Mouse (Mus musculus) heart, embryonic 15.5 days (tissue): ENCODE results near the gene Pitpnm1. TPM values are rescaled to one million over a fixed set of nuclear protein-coding genes. Genes with fewer than 3 reads are reported as not detected.
"Not testable (repeated sequence)": the region's sequence is repeated elsewhere in the genome, so short reads cannot be mapped to it uniquely, and the experiment has no call there.

ENCODE experiments used
- ATAC-seq: fragments of 200-750 bp; cut with Nextera tagmentation; replicated peaks from 2 replicates; pipeline ENCODE4 v1.8.0; 2017; ENCODE audit warnings: low read depth, moderate TSS enrichment; ENCODE audit not compliant: insufficient number of reproducible peaks, insufficient read depth, low FRiP score
- H3K27ac ChIP-seq: fragments of 300-500 bp; sonication (generic); 2 replicates; pipeline ENCODE4 v1.5.1; 2015; ENCODE audit warnings: mild to moderate bottlenecking, inconsistent platforms
- H3K27me3 ChIP-seq: fragments of 300-500 bp; sonication (generic); 2 replicates; pipeline ENCODE4 v1.6.1; 2015; ENCODE audit warnings: inconsistent platforms
- H3K36me3 ChIP-seq: fragments of 300-500 bp; sonication (generic); 2 replicates; pipeline ENCODE4 v1.6.1; 2015; ENCODE audit warnings: mild to moderate bottlenecking, inconsistent platforms
- H3K4me1 ChIP-seq: fragments of 300-500 bp; sonication (generic); replicated peaks from 2 replicates; pipeline ENCODE4 v1.6.1; 2015; ENCODE audit warnings: inconsistent platforms
- H3K4me2 ChIP-seq: fragments of 300-500 bp; sonication (generic); 2 replicates; pipeline ENCODE4 v1.6.1; 2015; ENCODE audit warnings: inconsistent platforms, mild to moderate bottlenecking, moderate library complexity
- H3K4me3 ChIP-seq: fragments of 300-500 bp; sonication (generic); 2 replicates; pipeline ENCODE4 v1.5.1; 2015; ENCODE audit warnings: mild to moderate bottlenecking, inconsistent platforms
- H3K9ac ChIP-seq: fragments of 300-500 bp; sonication (generic); 2 replicates; pipeline ENCODE4 v1.6.1; 2015; ENCODE audit warnings: mild to moderate bottlenecking, inconsistent platforms
- H3K9me3 ChIP-seq: fragments of 300-500 bp; sonication (generic); replicated peaks from 2 replicates; pipeline ENCODE4 v1.6.1; 2016; ENCODE audit warnings: inconsistent platforms
- WGBS: fragments of 180-500 bp; shearing (Covaris S2); methylation state at CpG from one replicate; pipeline ENCODE4 v1.1.7; 2015; ENCODE audit warnings: mixed read lengths; 5-methylcytosine and 5-hydroxymethylcytosine counted together
- polyA plus RNA-seq: library from polyadenylated mRNA; unstranded; fragments of >200 nt; fragmentation: Nextera tagmentation; extraction: Ambion mirVana; gene quantifications from 2 replicates; pipeline ENCODE4 v1.2.1, GENCODE M21; 2015

Gene Pitpnm1
- polyA plus RNA-seq, 1 experiment from 2014 or later = 17.2 TPM

DNA sequence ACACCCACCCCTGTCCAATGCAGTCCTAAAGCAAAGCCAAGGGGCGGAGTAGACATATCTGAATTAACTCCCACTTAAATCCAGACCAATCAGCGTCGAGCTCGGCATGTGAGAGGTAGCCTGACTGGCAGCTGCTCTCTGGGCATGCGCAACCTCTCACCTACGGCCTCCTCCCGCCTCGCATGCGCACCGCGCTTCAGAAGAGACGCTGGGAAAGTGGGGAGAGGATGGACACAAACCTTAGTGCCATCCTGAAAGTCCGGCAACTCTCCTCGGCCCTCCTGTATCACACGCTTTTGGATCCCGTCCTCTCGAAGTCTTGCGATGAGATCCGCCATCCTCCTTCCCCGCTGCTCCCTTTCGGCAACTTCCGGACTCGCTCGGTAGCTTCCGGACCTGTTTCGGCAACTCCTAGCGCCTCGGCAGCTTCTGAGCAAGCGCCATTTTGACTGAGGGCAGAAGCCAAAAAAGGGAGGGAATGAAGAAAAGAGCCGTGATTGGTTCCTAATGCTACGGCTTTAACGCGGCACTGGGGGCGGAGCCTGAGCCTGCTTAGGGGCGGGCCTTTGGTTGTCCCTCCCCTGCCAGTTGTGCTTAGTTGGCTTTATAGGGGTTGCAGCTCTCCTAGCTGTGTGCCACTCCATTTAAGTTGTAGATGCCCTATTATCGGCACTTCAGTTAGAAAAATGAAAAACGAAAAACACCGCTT, 21.5 kb downstream of the Pitpnm1 start:
- H3K4me2 ChIP-seq = peak overlapping the region; percentile 65
- peak; percentile 70 for ATAC-seq
- 2% methylated on average over 38 of the region's 38 CpGs for WGBS
- peaks cover 13% of the 10 kb centered on the region for H3K4me1 ChIP-seq
- H3K27ac ChIP-seq = peak overlapping the region; percentile 81
- H3K36me3 ChIP-seq = peaks cover 14% of the 10 kb centered on the region; the same call in 1 of the 2 replicates
- peak overlapping the region; percentile 57 for H3K4me3 ChIP-seq
- H3K9me3 ChIP-seq = no peaks in the 10 kb centered on the region
- H3K9ac ChIP-seq = peak overlapping the region; percentile 55
- H3K27me3 ChIP-seq = no peaks in the 10 kb centered on the region

DNA sequence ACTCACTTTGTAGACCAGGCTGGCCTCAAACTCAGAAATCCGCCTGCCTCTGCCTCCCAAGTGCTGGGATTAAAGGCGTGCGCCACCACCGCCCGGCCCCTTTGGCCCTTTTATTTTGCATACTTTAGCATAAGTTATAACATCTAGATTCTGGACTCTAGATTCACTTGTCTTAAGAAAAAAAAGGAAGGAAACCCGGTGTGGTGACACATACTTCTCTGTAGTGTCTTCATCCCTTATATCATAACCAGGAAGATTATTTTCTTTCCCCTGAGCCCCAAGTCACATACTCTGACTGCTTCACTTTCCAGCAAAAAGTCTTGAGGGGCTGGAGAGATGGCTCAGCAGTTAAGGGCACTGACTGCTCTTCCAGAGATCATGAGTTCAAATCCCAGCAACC, 22.1 kb downstream of the Pitpnm1 start:
- H3K9me3 ChIP-seq, H3K9ac ChIP-seq, ATAC-seq, H3K27me3 ChIP-seq, H3K27ac ChIP-seq: not testable (repeated sequence)
- peak overlapping the region; percentile 57; the same call in 1 of the 2 replicates for H3K4me3 ChIP-seq
- H3K4me2 ChIP-seq = peak overlapping the region; percentile 65
- H3K36me3 ChIP-seq = peaks cover 12% of the 10 kb centered on the region; the same call in 1 of the 2 replicates
- 57% methylated on average over 6 of the region's 6 CpGs for WGBS
- H3K4me1 ChIP-seq = peaks cover 19% of the 10 kb centered on the region

DNA sequence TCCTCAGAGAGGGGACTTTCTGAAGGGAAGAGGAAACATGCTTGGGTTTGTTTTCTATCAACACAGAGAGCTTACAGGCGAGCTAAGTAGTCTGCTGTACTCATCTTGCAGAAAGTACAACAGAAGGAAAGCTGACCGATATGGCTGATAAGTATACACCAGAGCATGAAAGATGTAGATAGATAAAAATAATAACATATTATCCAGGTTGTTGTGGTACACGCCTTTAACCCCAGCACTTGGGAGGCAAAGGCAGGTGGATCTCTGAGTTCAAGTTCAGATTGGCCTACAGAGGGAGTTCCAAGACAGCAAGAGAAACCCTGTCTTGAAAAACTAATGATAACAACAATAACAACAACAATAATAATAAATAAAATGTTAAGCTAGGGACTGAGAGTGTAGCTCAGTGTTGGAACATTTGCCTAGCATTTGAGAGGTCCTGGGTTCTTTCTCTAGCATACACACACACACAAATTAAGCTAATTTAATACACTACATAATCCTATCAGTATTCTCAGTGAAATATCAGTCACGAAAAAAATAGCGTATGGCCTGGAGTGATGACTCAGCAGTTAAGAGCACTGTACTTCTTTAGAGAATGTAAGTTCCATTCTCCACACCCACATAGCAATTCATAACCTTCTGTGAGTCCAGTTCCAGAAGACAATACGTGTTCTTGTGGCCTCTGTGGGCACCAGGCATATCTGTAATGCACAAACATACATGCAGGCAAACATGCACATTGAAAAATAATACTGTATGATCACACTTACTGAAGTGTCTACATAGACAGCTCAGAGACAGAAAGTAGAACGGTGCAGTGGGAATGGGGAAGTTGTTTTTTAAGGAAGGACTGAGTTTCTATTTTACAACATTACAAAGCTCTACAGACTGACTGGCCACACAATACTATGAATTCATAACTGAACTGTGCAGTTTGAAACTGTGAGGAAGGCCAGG, 22.9 kb downstream of the Pitpnm1 start:
- no peak overlapping the region for H3K4me2 ChIP-seq

DNA sequence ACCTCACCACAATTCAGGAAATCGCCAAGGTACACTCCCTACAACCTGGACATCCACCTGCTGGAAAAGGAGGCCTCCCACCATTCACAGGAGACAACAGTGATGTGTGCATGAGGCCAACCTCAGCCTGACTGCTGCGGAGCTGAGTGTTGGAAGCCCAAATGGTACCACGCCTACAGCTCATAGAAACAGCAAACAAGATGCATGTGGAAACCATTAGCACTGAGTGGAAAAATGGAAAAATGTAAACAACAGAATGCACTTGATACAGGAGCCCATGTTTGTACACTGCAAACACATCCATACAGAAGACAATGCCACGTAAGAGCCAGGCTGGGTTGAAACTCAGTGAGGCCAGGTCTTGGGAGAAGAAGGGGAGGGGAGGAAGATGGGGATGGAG, 24.6 kb downstream of the Pitpnm1 start:
- Histone ChIP-seq H3K4me3 (no peak overlapping the region), H3K9me3 (no peaks in the 10 kb centered on the region), H3K36me3 (peaks cover 17% of the 10 kb centered on the region), H3K27ac (no peak overlapping the region), H3K9ac (no peak overlapping the region), H3K4me1 (peaks cover 27% of the 10 kb centered on the region), H3K4me2 (no peak overlapping the region), H3K27me3 (no peaks in the 10 kb centered on the region)
- 85% methylated on average over 4 of the region's 4 CpGs for WGBS
- ATAC-seq = no peak

More for the DNA sequence above, 22.9 kb downstream of the Pitpnm1 start:
- no peaks in the 10 kb centered on the region for H3K27me3 ChIP-seq
- no peaks in the 10 kb centered on the region for H3K9me3 ChIP-seq
- no peak overlapping the region for H3K27ac ChIP-seq
- peaks cover 6% of the 10 kb centered on the region; the same call in 1 of the 2 replicates for H3K36me3 ChIP-seq
- 80% methylated on average over 7 of the region's 7 CpGs for WGBS
- H3K4me1 ChIP-seq = peaks cover 27% of the 10 kb centered on the region
- no peak overlapping the region for H3K4me3 ChIP-seq
- no peak for ATAC-seq
- no peak overlapping the region for H3K9ac ChIP-seq

DNA sequence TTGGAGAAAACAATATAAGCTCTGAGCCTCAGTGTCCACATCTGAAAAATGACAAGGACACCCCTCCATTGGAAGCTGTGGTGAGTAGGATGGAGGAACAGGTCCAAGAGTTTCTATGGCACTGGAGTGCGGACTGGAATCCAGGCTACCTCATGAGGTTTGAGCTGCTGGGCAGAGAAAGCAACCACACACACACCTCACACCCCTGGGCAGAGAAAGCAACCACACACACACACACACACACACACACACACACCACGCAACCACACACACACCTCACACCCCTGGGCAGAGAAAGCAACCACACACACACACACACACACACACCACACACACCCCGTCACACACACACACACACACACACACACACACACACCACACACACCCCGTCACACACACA, 25.5 kb downstream of the Pitpnm1 start:
- H3K36me3 ChIP-seq = peaks cover 23% of the 10 kb centered on the region
- peak overlapping the region; percentile 1; the same call in 1 of the 2 replicates for H3K9ac ChIP-seq
- 17% methylated on average over 3 of the region's 4 CpGs for WGBS
- H3K9me3 ChIP-seq, H3K27me3 ChIP-seq: not testable (repeated sequence)
- peak; percentile 3 for ATAC-seq
- H3K4me3 ChIP-seq = peak overlapping the region; percentile 82
- H3K27ac ChIP-seq = peak overlapping the region; percentile 44; the same call in 1 of the 2 replicates
- H3K4me1 ChIP-seq = peaks cover 29% of the 10 kb centered on the region
- H3K4me2 ChIP-seq = peak overlapping the region; percentile 58

DNA sequence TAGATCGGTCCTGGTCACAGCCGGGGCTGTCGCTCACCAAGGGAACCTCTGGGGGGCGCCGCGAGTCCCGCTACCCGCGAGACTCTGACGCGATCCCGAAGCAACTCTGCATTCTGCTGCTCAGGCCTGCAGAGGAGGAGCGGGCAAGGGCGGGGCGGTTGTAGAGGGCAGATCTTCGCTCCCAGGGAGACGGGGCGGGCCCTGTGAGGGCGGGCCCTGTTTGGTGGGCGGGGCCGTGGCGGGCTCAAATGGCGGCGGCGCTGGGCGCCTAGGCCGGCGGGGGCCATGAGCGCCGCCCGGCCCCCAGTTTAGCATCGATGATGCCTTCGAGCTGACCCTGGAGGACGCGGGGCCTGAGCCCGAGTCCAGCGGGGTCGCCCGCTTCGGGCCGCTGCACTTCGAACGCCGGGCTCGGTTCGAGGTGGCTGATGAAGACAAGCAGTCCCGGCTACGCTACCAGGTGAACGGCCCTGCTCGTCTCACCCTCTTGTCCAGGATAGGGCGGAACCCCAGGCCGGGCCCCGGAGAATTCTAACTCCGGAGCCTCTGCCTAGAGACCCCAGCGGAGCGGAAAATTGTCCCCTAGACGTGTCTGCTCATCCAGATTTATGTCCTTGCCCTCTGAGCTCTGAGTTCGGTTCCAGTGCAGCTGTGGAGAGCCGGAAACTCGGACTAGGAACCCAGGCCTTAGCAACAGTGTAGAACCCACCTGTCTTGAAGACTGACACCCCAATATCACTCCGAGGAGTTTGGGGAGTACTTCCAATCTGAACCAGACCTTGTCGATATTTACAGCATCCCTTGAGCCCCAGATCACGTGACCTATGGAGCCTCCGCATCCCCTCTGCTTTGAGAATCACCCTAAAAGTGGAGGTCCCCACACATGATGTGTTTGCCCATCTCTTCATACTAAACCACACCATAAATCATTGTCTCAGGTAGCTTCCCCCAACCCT, 26.2 kb downstream of the Pitpnm1 start, which contains the start of gene Aip:
Gene Aip, minus strand, starts transcription at position 118 of the 956 bp plus-strand sequence.
- Histone ChIP-seq H3K27me3 (no peaks in the 10 kb centered on the region), H3K36me3 (peaks cover 23% of the 10 kb centered on the region), H3K9me3 (no peaks in the 10 kb centered on the region), H3K4me2 (peak within 1 kb of the TSS; percentile 70), H3K4me1 (peaks cover 21% of the 10 kb centered on the region), H3K27ac (peak within 1 kb of the TSS; percentile 72), H3K4me3 (peak within 1 kb of the TSS; percentile 82), H3K9ac (peak within 1 kb of the TSS; percentile 83)
- ATAC-seq = peak; percentile 96
- under 1% methylated on average over 64 of the region's 64 CpGs for WGBS

DNA sequence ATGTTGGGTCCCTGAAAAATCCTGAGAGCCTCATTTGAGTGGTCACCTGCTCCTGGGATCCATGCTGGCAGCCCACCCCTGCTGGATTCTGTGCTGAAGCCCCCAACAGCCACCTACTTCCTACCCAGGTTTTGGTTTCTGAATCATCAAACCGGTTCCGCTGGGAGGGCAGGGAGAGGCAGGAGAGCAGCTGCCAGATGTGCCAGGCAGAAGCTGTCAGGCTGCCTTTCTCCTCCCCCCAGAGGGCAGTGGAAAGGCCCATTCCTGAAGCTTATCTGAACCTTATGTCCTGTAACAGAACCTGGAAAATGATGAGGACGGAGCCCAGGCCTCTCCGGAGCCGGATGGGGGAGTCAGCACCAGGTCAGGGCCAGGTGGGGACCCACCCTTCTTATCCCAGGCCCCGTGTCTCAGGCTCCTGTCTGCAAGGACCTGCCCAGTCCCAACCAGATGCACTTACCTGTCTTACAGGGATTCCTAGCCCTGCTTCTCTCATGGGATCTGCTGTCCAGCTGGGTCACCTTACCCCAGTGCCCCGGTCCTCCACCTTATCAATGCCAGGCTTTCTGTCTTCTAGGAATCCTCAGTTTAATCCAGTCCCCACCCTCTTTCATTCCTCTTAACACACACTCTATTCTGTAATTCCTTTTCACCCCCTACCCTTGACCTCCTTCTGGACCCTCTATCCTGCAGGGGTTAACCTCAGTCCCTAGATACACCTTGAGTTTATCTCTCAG, 27.1 kb downstream of the Pitpnm1 start:
- Histone ChIP-seq H3K27me3 (no peaks in the 10 kb centered on the region), H3K4me1 (peaks cover 21% of the 10 kb centered on the region), H3K36me3 (peaks cover 32% of the 10 kb centered on the region), H3K27ac (no peak overlapping the region), H3K9me3 (no peaks in the 10 kb centered on the region), H3K4me2 (peak overlapping the region; percentile 70), H3K9ac (peak overlapping the region; percentile 83), H3K4me3 (peak overlapping the region; percentile 82)
- 54% methylated on average over 7 of the region's 7 CpGs for WGBS
- ATAC-seq = no peak

DNA sequence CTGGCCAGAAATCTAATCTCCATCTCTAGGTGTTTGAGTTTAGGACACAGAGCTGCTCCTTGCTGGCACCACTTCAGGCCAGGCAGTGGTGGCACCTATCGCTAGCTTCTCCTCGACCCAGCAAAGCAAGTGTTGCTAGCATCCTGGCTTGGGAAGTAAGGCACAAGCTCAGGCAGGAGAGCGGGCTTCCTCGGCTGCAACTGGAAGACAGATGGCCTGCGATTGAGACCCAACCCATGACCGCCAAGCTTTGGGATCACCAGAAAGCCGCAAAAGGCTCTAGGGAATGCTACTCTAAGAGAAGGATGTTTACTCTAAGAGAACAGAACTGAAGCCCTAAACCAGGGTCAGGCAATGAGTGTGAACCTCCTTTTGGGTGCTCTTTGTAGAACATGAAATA, 29.7 kb downstream of the Pitpnm1 start:
- H3K4me3 ChIP-seq = no peak overlapping the region
- no peaks in the 10 kb centered on the region for H3K27me3 ChIP-seq
- peak overlapping the region; percentile 35; the same call in 1 of the 2 replicates for H3K27ac ChIP-seq
- WGBS = 94% methylated on average over 7 of the region's 7 CpGs
- no peak overlapping the region for H3K4me2 ChIP-seq
- peaks cover 21% of the 10 kb centered on the region for H3K4me1 ChIP-seq
- H3K9ac ChIP-seq = no peak overlapping the region
- no peak for ATAC-seq
- H3K9me3 ChIP-seq = no peaks in the 10 kb centered on the region
- peaks cover 33% of the 10 kb centered on the region for H3K36me3 ChIP-seq

DNA sequence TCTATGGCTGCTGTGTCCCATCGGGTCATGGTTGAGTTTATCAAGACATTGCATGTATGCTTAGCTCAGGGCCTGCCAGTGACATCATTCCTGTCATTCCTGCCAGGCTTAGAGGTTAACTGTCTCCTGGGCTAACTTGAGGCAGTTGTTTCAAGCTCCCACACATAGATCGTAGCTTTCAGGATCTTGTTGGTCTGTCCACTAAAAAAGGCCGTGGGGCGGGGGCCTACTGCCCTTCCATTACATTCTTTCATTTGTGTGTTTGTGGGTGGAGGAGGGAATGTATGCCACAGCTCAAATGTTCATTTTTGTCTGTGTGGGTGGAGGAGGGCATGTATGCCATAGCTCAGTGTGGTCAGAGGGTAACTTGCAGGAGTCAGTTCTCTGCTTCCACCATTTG, 30.3 kb downstream of the Pitpnm1 start:
- ATAC-seq = no peak
- Histone ChIP-seq H3K36me3 (peaks cover 33% of the 10 kb centered on the region), H3K4me1 (peaks cover 21% of the 10 kb centered on the region), H3K27me3 (no peaks in the 10 kb centered on the region), H3K27ac (peak overlapping the region; percentile 35; the same call in 1 of the 2 replicates), H3K9me3 (no peaks in the 10 kb centered on the region), H3K4me3 (no peak overlapping the region), H3K9ac (no peak overlapping the region), H3K4me2 (no peak overlapping the region)
- 65% methylated on average over 4 of the region's 4 CpGs for WGBS

DNA sequence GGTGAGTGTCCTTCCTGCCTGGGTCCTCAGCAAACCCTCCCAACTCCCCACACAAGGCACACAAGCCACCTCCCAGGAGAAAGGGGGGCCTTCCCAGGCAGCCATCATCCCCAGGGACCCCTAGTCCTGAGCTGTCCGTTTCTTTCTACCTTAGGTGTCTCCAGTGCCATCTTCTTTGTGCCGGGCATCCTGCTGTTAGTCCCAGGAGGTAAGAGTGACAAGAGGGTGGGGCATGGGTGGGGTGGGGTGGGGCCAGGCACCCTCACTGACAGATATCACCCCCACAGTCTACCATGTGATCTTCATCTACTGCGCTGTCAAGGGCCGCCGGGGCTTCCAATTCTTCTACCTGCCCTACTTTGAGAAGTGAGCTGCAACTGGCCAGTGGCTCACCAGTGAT, 31.3 kb downstream of the Pitpnm1 start:
- no peak overlapping the region for H3K4me2 ChIP-seq
- H3K4me3 ChIP-seq = no peak overlapping the region
- peaks cover 33% of the 10 kb centered on the region for H3K36me3 ChIP-seq

More for the DNA sequence above, 31.3 kb downstream of the Pitpnm1 start:
- Histone ChIP-seq H3K4me1 (peaks cover 21% of the 10 kb centered on the region), H3K9me3 (no peaks in the 10 kb centered on the region), H3K27me3 (no peaks in the 10 kb centered on the region), H3K27ac (no peak overlapping the region), H3K9ac (no peak overlapping the region)
- 97% methylated on average over 5 of the region's 5 CpGs for WGBS
- no peak for ATAC-seq
